Mouse (Mus musculus): ENCODE measurements around the gene Btbd35f29. TPM values are rescaled to one million over a fixed set of nuclear protein-coding genes. Genes with fewer than 3 reads are reported as not detected.
"Not testable (repeated sequence)": the region's sequence is repeated elsewhere in the genome, so short reads cannot be mapped to it uniquely, and the experiment has no call there.

Gene Btbd35f29
- not detected in 2 replicates for polyA plus RNA-seq (2016; fragmentation: Nextera tagmentation; extraction: Ambion mirVana)

- WGBS: no CpG with 5 or more reads among the region's 4 CpGs
- not testable (repeated sequence) for ATAC-seq (ENCODE audit: low FRiP score, low read depth); H3K4me2 ChIP-seq (replicated peaks); H3K27me3 ChIP-seq (replicated peaks); H3K9ac ChIP-seq; H3K36me3 ChIP-seq; H3K4me3 ChIP-seq; H3K4me1 ChIP-seq; H3K9me3 ChIP-seq; H3K27ac ChIP-seq
Observed at GRCm38 (mm10) chrX:31117374-31117773, at the start of gene Btbd35f29. Btbd35f29 (plus strand) TSS chrX:31117674.

GRCm38 (mm10) chrX:31141416-31141815 is 23.9 kb downstream of the Btbd35f29 start:
- H3K9me3 ChIP-seq: peaks cover 17% of the 10 kb centered on the region
- H3K36me3 ChIP-seq; ATAC-seq (ENCODE audit: low FRiP score, low read depth); H3K4me1 ChIP-seq; H3K4me3 ChIP-seq; H3K27me3 ChIP-seq (replicated peaks); H3K27ac ChIP-seq; H3K9ac ChIP-seq; H3K4me2 ChIP-seq (replicated peaks): not testable (repeated sequence)
- WGBS: 79% methylated on average over 2 of the region's 2 CpGs

GRCm38 (mm10) chrX:31145144-31145543 is 27.7 kb downstream of the Btbd35f29 start:
- not testable (repeated sequence) for H3K27me3 ChIP-seq (replicated peaks); H3K27ac ChIP-seq; H3K4me2 ChIP-seq (replicated peaks); H3K4me1 ChIP-seq; H3K9ac ChIP-seq; ATAC-seq (ENCODE audit: low FRiP score, low read depth); H3K36me3 ChIP-seq; H3K4me3 ChIP-seq
- H3K9me3 ChIP-seq: peaks cover 22% of the 10 kb centered on the region

- ATAC-seq (ENCODE audit: low FRiP score, low read depth); H3K27ac ChIP-seq: not testable (repeated sequence)
- H3K9me3 ChIP-seq: peaks cover 22% of the 10 kb centered on the region
Observed at GRCm38 (mm10) chrX:31145835-31146234, 28.4 kb downstream of the Btbd35f29 start.

GRCm38 (mm10) chrX:31158534-31159085 is 41.1 kb downstream of the Btbd35f29 start:
- not testable (repeated sequence) for ATAC-seq (ENCODE audit: low FRiP score, low read depth); H3K27me3 ChIP-seq (replicated peaks); H3K9ac ChIP-seq; H3K4me3 ChIP-seq; H3K4me1 ChIP-seq; H3K27ac ChIP-seq; H3K36me3 ChIP-seq; H3K4me2 ChIP-seq (replicated peaks)
- H3K9me3 ChIP-seq: peaks cover 41% of the 10 kb centered on the region
- 86% methylated on average over 2 of the region's 2 CpGs for WGBS

More at GRCm38 (mm10) chrX:31145835-31146234, 28.4 kb downstream of the Btbd35f29 start:
- not testable (repeated sequence) for H3K36me3 ChIP-seq; H3K27me3 ChIP-seq (replicated peaks); H3K4me1 ChIP-seq; H3K4me2 ChIP-seq (replicated peaks); H3K9ac ChIP-seq; H3K4me3 ChIP-seq
- 80% methylated on average over 1 of the region's 1 CpGs for WGBS

GRCm38 (mm10) chrX:31159450-31160322 is 42.2 kb downstream of the Btbd35f29 start:
- not testable (repeated sequence) for ATAC-seq (ENCODE audit: low FRiP score, low read depth); H3K27me3 ChIP-seq (replicated peaks); H3K4me1 ChIP-seq; H3K36me3 ChIP-seq; H3K27ac ChIP-seq; H3K9ac ChIP-seq; H3K4me2 ChIP-seq (replicated peaks); H3K4me3 ChIP-seq
- peaks cover 45% of the 10 kb centered on the region for H3K9me3 ChIP-seq
- 73% methylated on average over 2 of the region's 2 CpGs for whole genome bisulfite sequencing

- not testable (repeated sequence) for H3K27me3 ChIP-seq (replicated peaks); H3K4me2 ChIP-seq (replicated peaks); ATAC-seq (ENCODE audit: low FRiP score, low read depth); H3K9ac ChIP-seq; H3K4me3 ChIP-seq; H3K27ac ChIP-seq; H3K4me1 ChIP-seq; H3K36me3 ChIP-seq
- 77% methylated on average over 4 of the region's 4 CpGs for WGBS
- peaks cover 50% of the 10 kb centered on the region for H3K9me3 ChIP-seq
Observed at GRCm38 (mm10) chrX:31160554-31160953, 43.1 kb downstream of the Btbd35f29 start.

GRCm38 (mm10) chrX:31162638-31163037 is 45.2 kb downstream of the Btbd35f29 start:
- not testable (repeated sequence) for H3K36me3 ChIP-seq; H3K9ac ChIP-seq; H3K4me2 ChIP-seq (replicated peaks); H3K27ac ChIP-seq; H3K4me1 ChIP-seq; H3K27me3 ChIP-seq (replicated peaks); ATAC-seq (ENCODE audit: low FRiP score, low read depth); H3K4me3 ChIP-seq
- WGBS: 82% methylated on average over 3 of the region's 3 CpGs
- peaks cover 46% of the 10 kb centered on the region for H3K9me3 ChIP-seq

- not testable (repeated sequence) for H3K36me3 ChIP-seq; H3K27ac ChIP-seq; H3K4me1 ChIP-seq; H3K27me3 ChIP-seq (replicated peaks); ATAC-seq (ENCODE audit: low FRiP score, low read depth); H3K9ac ChIP-seq; H3K4me2 ChIP-seq (replicated peaks); H3K4me3 ChIP-seq
- WGBS: 90% methylated on average over 3 of the region's 3 CpGs
- peaks cover 34% of the 10 kb centered on the region for H3K9me3 ChIP-seq
Observed at GRCm38 (mm10) chrX:31165193-31165592, 47.7 kb downstream of the Btbd35f29 start.

Other genes with a start within 250 kb of the Btbd35f29 start
- not detected in 2 replicates for gene Spin2f, start 136.2 kb downstream of the Btbd35f29 start, polyA plus RNA-seq (2016; fragmentation: Nextera tagmentation; extraction: Ambion mirVana)
- not detected in 2 replicates for gene Btbd35f26, start 218.8 kb downstream of the Btbd35f29 start, polyA plus RNA-seq (2016; fragmentation: Nextera tagmentation; extraction: Ambion mirVana)